Mouse (Mus musculus): ENCODE results near the gene Rictor.
A peak's percentile ranks its signal among the peaks of the same experiment; 100 is the strongest.
"Not testable (repeated sequence)": the region's sequence is repeated elsewhere in the genome, so short reads cannot be mapped to it uniquely, and the experiment has no call there.

Gene Rictor

GRCm38 (mm10) chr15:6733076-6733475 lies 24.9 kb downstream of the Rictor start:
- peak; percentile 26 for DNase-seq (ENCODE audit: low spot score)

- DNase-seq (ENCODE audit: low spot score), result no peak
Measured at GRCm38 (mm10) chr15:6739180-6739579, 31.0 kb downstream of the Rictor start.

- DNase-seq (ENCODE audit: low spot score), result no peak
Measured at GRCm38 (mm10) chr15:6742337-6743025, 34.3 kb downstream of the Rictor start.

GRCm38 (mm10) chr15:6743723-6744122 lies 35.5 kb downstream of the Rictor start:
- no peak for DNase-seq (ENCODE audit: low spot score)

GRCm38 (mm10) chr15:6746301-6746983 lies 38.3 kb downstream of the Rictor start:
- not testable (repeated sequence) for DNase-seq (ENCODE audit: low spot score)

- DNase-seq (ENCODE audit: low spot score), result no peak
Measured at GRCm38 (mm10) chr15:6747001-6747400, 38.8 kb downstream of the Rictor start.

GRCm38 (mm10) chr15:6754400-6754799 lies 46.2 kb downstream of the Rictor start:
- DNase-seq (ENCODE audit: low spot score), result no peak

GRCm38 (mm10) chr15:6772265-6772664 lies 64.1 kb downstream of the Rictor start:
- DNase-seq (ENCODE audit: low spot score), result no peak

GRCm38 (mm10) chr15:6786212-6786611 lies 78.0 kb downstream of the Rictor start:
- no peak for DNase-seq (ENCODE audit: low spot score)

GRCm38 (mm10) chr15:6787236-6787635 lies 79.1 kb downstream of the Rictor start:
- DNase-seq (ENCODE audit: low spot score), result no peak

GRCm38 (mm10) chr15:6790011-6790410 lies 81.8 kb downstream of the Rictor start:
- no peak for DNase-seq (ENCODE audit: low spot score)

- DNase-seq (ENCODE audit: low spot score), result no peak
Measured at GRCm38 (mm10) chr15:6791648-6792047, 83.5 kb downstream of the Rictor start.

GRCm38 (mm10) chr15:6792846-6793245 lies 84.7 kb downstream of the Rictor start:
- no peak for DNase-seq (ENCODE audit: low spot score)

GRCm38 (mm10) chr15:6801212-6801611 lies 93.0 kb downstream of the Rictor start:
- not testable (repeated sequence) for DNase-seq (ENCODE audit: low spot score)

GRCm38 (mm10) chr15:6815807-6816206 lies 107.6 kb downstream of the Rictor start:
- no peak for DNase-seq (ENCODE audit: low spot score)

- DNase-seq (ENCODE audit: low spot score), result no peak
Measured at GRCm38 (mm10) chr15:6840199-6840598, 132.0 kb downstream of the Rictor start.

- no peak for DNase-seq (ENCODE audit: low spot score)
Measured at GRCm38 (mm10) chr15:6849851-6850250, 141.7 kb downstream of the Rictor start.
